Mouse (Mus musculus): ENCODE measurements around the gene Tlx2. TPM values are rescaled to one million over a fixed set of nuclear protein-coding genes. Genes with fewer than 3 reads are reported as not detected.

The Tlx2 gene
- polyA plus RNA-seq, 1 experiment from 2014 or later: 0.79 TPM

- Histone ChIP-seq H3K9me3 (replicated peaks) (no peaks in the 10 kb centered on the region), H3K27me3 (ENCODE audit: low read depth, poor library complexity, severe bottlenecking) (peaks cover 92% of the 10 kb centered on the region), H3K36me3 (peaks cover 27% of the 10 kb centered on the region), H3K27ac (replicated peaks) (no peak overlapping the region), H3K4me1 (peaks cover 44% of the 10 kb centered on the region), H3K4me3 (no peak overlapping the region)
- DNase-seq (ENCODE audit: low spot score): no peak
- WGBS: 5% methylated on average over 6 of the region's 6 CpGs
Observed at GRCm38 (mm10) chr6:83084477-83084876, 14.4 kb upstream of the Tlx2 start.

GRCm38 (mm10) chr6:83083497-83083896, 13.4 kb upstream of the Tlx2 start:
- H3K27ac ChIP-seq (replicated peaks): no peak overlapping the region; the same call in 1 of the 2 replicates
- H3K4me3 ChIP-seq: no peak overlapping the region
- DNase-seq (ENCODE audit: low spot score): no peak
- peaks cover 27% of the 10 kb centered on the region for H3K36me3 ChIP-seq
- WGBS: 5% methylated on average over 5 of the region's 5 CpGs
- H3K4me1 ChIP-seq: peaks cover 53% of the 10 kb centered on the region
- peaks cover 82% of the 10 kb centered on the region for H3K27me3 ChIP-seq (ENCODE audit: low read depth, poor library complexity, severe bottlenecking)
- H3K9me3 ChIP-seq (replicated peaks): no peaks in the 10 kb centered on the region

- DNase-seq (ENCODE audit: low spot score): no peak
- no peak overlapping the region for H3K27ac ChIP-seq (replicated peaks)
- peaks cover 75% of the 10 kb centered on the region for H3K27me3 ChIP-seq (ENCODE audit: low read depth, poor library complexity, severe bottlenecking)
- H3K4me3 ChIP-seq: no peak overlapping the region
- 93% methylated on average over 5 of the region's 5 CpGs for WGBS
- peaks cover 41% of the 10 kb centered on the region for H3K4me1 ChIP-seq
- no peaks in the 10 kb centered on the region for H3K9me3 ChIP-seq (replicated peaks)
- H3K36me3 ChIP-seq: peaks cover 27% of the 10 kb centered on the region
Observed at GRCm38 (mm10) chr6:83080210-83080609, 10.1 kb upstream of the Tlx2 start.

- under 1% methylated on average over 46 of the region's 46 CpGs for WGBS
- Histone ChIP-seq H3K36me3 (peaks cover 27% of the 10 kb centered on the region), H3K4me1 (peaks cover 28% of the 10 kb centered on the region), H3K27me3 (ENCODE audit: low read depth, poor library complexity, severe bottlenecking) (peaks cover 75% of the 10 kb centered on the region), H3K4me3 (peak overlapping the region; percentile 84), H3K27ac (replicated peaks) (peak overlapping the region; percentile 97), H3K9me3 (replicated peaks) (no peaks in the 10 kb centered on the region)
- peak; percentile 99 for DNase-seq (ENCODE audit: low spot score)
Observed at GRCm38 (mm10) chr6:83078324-83078858, 8.3 kb upstream of the Tlx2 start.

- H3K27me3 ChIP-seq (ENCODE audit: low read depth, poor library complexity, severe bottlenecking): peaks cover 75% of the 10 kb centered on the region
- H3K4me3 ChIP-seq: peak within 1 kb of the TSS; percentile 84
- H3K4me1 ChIP-seq: peaks cover 24% of the 10 kb centered on the region
- peaks cover 27% of the 10 kb centered on the region for H3K36me3 ChIP-seq
- DNase-seq (ENCODE audit: low spot score): no peak
- H3K9me3 ChIP-seq (replicated peaks): no peaks in the 10 kb centered on the region
- under 1% methylated on average over 54 of the region's 54 CpGs for whole genome bisulfite sequencing
- H3K27ac ChIP-seq (replicated peaks): peak within 1 kb of the TSS; percentile 97
Observed at GRCm38 (mm10) chr6:83077630-83078323, 7.7 kb upstream of the Tlx2 start, which contains the start of gene Pcgf1. Pcgf1 (plus strand) TSS chr6:83077869.

GRCm38 (mm10) chr6:83074979-83075378, 4.9 kb upstream of the Tlx2 start:
- Histone ChIP-seq H3K27me3 (ENCODE audit: low read depth, poor library complexity, severe bottlenecking) (peaks cover 77% of the 10 kb centered on the region), H3K9me3 (replicated peaks) (no peaks in the 10 kb centered on the region), H3K36me3 (peaks cover 3% of the 10 kb centered on the region), H3K27ac (replicated peaks) (no peak overlapping the region), H3K4me1 (peaks cover 42% of the 10 kb centered on the region), H3K4me3 (no peak overlapping the region)
- DNase-seq (ENCODE audit: low spot score): no peak
- WGBS: 17% methylated on average over 2 of the region's 2 CpGs

- H3K4me1 ChIP-seq: peaks cover 37% of the 10 kb centered on the region
- no peak overlapping the region for H3K27ac ChIP-seq (replicated peaks)
- H3K36me3 ChIP-seq: no peaks in the 10 kb centered on the region
- peak; percentile 43 for DNase-seq (ENCODE audit: low spot score)
- 0% methylated on average over 20 of the region's 24 CpGs for WGBS
- H3K9me3 ChIP-seq (replicated peaks): no peaks in the 10 kb centered on the region
- peak overlapping the region; percentile 41 for H3K4me3 ChIP-seq
- H3K27me3 ChIP-seq (ENCODE audit: low read depth, poor library complexity, severe bottlenecking): peaks cover 100% of the 10 kb centered on the region
Observed at GRCm38 (mm10) chr6:83071220-83071619, 1.1 kb upstream of the Tlx2 start.

GRCm38 (mm10) chr6:83070311-83071219, 472 bp upstream of the Tlx2 start:
- peaks cover 37% of the 10 kb centered on the region for H3K4me1 ChIP-seq
- no peaks in the 10 kb centered on the region for H3K36me3 ChIP-seq
- peak; percentile 72 for DNase-seq (ENCODE audit: low spot score)
- under 1% methylated on average over 58 of the region's 58 CpGs for WGBS
- no peak overlapping the region for H3K27ac ChIP-seq (replicated peaks)
- H3K4me3 ChIP-seq: peak overlapping the region; percentile 41
- H3K27me3 ChIP-seq (ENCODE audit: low read depth, poor library complexity, severe bottlenecking): peaks cover 100% of the 10 kb centered on the region
- no peaks in the 10 kb centered on the region for H3K9me3 ChIP-seq (replicated peaks)

- DNase-seq (ENCODE audit: low spot score): peak; percentile 62
- Histone ChIP-seq H3K27ac (replicated peaks) (no peak overlapping the region), H3K36me3 (no peaks in the 10 kb centered on the region), H3K4me1 (peaks cover 38% of the 10 kb centered on the region), H3K27me3 (ENCODE audit: low read depth, poor library complexity, severe bottlenecking) (peaks cover 100% of the 10 kb centered on the region), H3K9me3 (replicated peaks) (no peaks in the 10 kb centered on the region), H3K4me3 (peak overlapping the region; percentile 41)
- 1% methylated on average over 69 of the region's 69 CpGs for WGBS
Observed at GRCm38 (mm10) chr6:83069488-83070246, 426 bp downstream of the Tlx2 start.

- no peak overlapping the region for H3K27ac ChIP-seq (replicated peaks)
- no peaks in the 10 kb centered on the region for H3K36me3 ChIP-seq
- WGBS: under 1% methylated on average over 81 of the region's 81 CpGs
- H3K27me3 ChIP-seq (ENCODE audit: low read depth, poor library complexity, severe bottlenecking): peaks cover 100% of the 10 kb centered on the region
- peaks cover 42% of the 10 kb centered on the region for H3K4me1 ChIP-seq
- peak; percentile 55 for DNase-seq (ENCODE audit: low spot score)
- peak overlapping the region; percentile 41 for H3K4me3 ChIP-seq
- no peaks in the 10 kb centered on the region for H3K9me3 ChIP-seq (replicated peaks)
Observed at GRCm38 (mm10) chr6:83068706-83069487, 1.2 kb downstream of the Tlx2 start.

- Histone ChIP-seq H3K4me1 (peaks cover 42% of the 10 kb centered on the region), H3K27me3 (ENCODE audit: low read depth, poor library complexity, severe bottlenecking) (peaks cover 100% of the 10 kb centered on the region), H3K36me3 (no peaks in the 10 kb centered on the region), H3K9me3 (replicated peaks) (no peaks in the 10 kb centered on the region), H3K4me3 (peak overlapping the region; percentile 38; the same call in 1 of the 2 replicates), H3K27ac (replicated peaks) (no peak overlapping the region)
- no peak for DNase-seq (ENCODE audit: low spot score)
- WGBS: 3% methylated on average over 8 of the region's 8 CpGs
Observed at GRCm38 (mm10) chr6:83068221-83068620, 1.9 kb downstream of the Tlx2 start.
